Mouse (Mus musculus): ENCODE measurements around the gene Taf1a.
A peak's percentile ranks its signal among the peaks of the same experiment; 100 is the strongest.

DNA sequence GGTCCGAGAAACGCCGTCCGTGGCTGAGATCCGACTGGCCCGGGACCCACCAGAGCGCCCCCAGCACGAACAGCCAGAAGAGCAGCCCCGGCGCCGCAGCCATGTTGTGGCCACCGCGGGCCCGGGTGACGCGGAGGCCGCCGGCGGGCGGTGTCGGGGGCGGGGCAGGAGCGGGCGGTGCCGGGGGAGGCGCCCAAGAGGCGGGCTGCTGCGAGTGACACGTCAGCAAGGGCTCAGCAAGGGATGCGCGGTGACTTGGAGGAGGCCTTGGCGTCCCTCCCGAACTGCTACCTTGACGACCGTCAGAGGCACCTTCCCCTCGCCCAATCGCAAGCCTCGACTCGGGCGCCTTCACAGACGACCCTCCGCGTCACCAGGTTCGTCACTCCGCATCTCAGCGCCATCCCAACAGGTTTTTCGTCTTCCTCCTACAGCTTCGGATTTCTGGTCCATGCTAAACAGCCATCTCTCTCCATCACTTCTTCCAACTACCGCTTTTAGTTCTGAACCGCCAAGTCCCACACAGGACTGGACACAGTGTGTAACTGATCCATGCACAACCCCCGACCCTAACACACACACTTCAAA, 19.3 kb upstream of the Taf1a start, which contains the start of gene Mia3:
- no peak for TF ChIP-seq EP300 (IDR thresholded peaks at IDR 0.05; ENCODE audit: insufficient read depth, low read depth, low read length)
- TF ChIP-seq CTCF (IDR thresholded peaks at IDR 0.05; ENCODE audit: low read depth, low read length): no peak
- peak; percentile 11 for TF ChIP-seq POLR2A (IDR thresholded peaks at IDR 0.05; ENCODE audit: insufficient read depth, low read length)

Data from ES-Bruce4 (cell line).